Mouse (Mus musculus): Measurements from ENCODE around the gene Chd9.

- TF ChIP-seq POLR2A (IDR thresholded peaks at IDR 0.05; ENCODE audit: borderline replicate concordance, insufficient read depth, low read length) (no peak), CTCF (IDR thresholded peaks at IDR 0.05; ENCODE audit: borderline replicate concordance, insufficient read depth, low read depth, low read length) (no peak)
Measured at GRCm38 (mm10) chr8:91069407-91069806, 241.3 kb downstream of the Chd9 start.

Data from cerebellum, adult 2 months (tissue).